Mouse (Mus musculus) megakaryocyte, embryonic 14.5 days (primary cell): ENCODE measurements around the gene St6galnac6.

ENCODE experiments used
- FLI1 ChIP-seq: IDR thresholded peaks from 2 replicates; pipeline ENCODE4 v1.6.1; 2012; ENCODE audit warnings: low read length, inconsistent platforms, mixed read lengths
- GATA1 ChIP-seq: IDR thresholded peaks from 3 replicates; pipeline ENCODE4 v1.6.1; 2012; ENCODE audit warnings: mixed read lengths, low read length, inconsistent platforms, borderline replicate concordance

GRCm38 (mm10) chr2:32634277-32635105 is 35.0 kb downstream of the St6galnac6 start:
- TF ChIP-seq GATA1 = no peak
- TF ChIP-seq FLI1 = no peak
